Mouse (Mus musculus) frontal cortex, postnatal 14 days (tissue): ENCODE data around the gene Raf1.

ENCODE experiments used
- DNase-seq, 2 experiments: peaks; one replicate each; pipeline ENCODE4 v3.0.0; 2022; ENCODE audit warnings: low spot score in 2 of 2

Raf1 gene

DNA sequence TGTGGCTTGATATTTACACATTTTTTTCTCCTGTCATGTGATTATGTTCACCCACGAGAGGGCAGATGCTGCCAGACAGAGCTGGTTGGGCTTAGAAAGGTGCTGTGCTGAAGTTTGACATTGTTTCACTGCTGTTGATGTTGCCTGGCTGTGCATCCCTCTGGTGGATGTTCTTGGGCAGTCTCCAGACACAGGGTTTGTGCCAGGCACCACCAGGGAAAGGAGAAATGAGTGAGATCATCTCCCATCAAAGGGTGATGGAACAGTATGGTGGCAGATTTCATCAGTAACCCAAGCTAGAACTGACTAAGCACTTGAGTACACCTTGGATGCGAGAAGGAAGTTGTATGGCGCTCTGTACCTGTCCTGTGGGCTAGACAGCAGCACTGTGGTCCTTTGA lies 60.5 kb downstream of the Raf1 start:
- no peak for DNase-seq

DNA sequence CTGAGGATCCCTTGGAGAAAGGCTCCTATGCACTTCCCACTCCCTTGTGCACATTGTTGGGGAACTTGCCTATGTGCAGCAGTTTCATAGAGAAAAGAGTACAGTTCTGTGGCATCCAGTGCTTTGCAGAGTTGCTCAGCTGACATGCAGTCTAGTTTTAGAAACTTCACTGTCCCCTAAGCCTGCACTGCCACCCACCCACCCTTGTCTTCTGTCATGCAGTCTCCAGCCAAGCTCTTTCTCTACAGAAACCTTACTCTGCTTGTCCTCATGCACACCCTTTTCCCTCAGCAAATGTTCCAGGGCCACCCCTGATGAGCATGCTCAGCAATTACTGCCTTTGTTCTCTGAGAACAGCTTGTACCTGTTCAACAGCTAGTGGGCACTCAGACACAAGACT lies 62.6 kb downstream of the Raf1 start:
- DNase-seq = no peak

DNA sequence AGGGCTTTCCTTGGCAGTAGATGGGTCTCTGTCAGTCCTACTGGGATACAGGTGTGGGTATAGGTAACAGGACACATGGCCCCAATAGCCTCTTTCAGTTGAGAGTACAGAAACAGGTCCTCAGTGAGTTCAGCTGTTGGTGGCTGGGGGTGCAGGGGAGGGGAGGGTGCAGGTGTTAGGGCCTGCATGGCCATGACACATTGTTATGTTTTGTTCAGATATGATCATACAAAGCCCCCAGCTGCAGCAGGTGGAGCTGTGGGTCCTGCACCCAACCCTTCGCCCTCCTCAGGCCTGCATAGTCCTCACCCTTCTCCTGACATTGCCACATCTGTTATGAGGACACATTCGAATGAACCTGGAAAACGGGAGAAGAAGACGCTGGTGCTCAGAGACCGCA lies 66.1 kb downstream of the Raf1 start:
- no peak for DNase-seq

DNA sequence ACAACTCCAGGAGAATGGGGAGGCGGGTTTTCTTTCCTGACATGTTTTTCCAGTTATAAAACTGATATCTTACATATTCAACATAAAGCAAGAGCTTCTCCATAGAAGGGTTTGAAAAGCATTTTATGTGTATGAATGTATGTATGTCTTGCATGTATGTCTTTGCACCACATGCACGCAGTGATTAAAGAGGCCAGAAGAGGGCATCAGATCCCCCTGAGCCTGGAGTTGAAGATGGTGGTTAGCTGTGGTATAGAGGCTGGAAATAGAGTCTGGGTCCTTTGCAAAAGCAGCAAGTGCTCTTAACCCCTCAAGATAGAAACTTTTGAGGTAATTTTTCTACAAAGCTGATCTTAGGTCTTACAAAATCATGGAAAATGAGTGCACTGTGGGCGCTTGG lies 67.3 kb downstream of the Raf1 start:
- DNase-seq = no peak

DNA sequence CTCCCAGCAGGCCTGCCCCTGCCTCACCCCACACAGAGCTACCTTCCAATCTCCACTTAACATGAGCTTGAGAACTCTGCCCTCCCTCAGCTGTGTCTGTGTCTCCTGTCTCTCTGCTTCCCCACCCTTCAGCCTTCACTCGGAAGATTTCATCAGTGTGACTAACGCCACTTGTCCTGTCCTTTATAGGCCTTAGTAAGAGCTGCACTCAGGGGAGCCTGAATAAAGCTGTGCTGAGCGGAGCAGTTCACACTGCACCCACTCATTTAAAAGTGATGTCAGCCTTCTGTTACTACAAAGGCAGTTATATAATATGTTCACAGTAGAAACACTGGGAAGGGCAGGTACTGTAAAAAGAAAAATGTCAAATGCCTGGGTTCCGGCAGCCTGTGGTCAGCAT lies 69.0 kb downstream of the Raf1 start:
- no peak for DNase-seq

DNA sequence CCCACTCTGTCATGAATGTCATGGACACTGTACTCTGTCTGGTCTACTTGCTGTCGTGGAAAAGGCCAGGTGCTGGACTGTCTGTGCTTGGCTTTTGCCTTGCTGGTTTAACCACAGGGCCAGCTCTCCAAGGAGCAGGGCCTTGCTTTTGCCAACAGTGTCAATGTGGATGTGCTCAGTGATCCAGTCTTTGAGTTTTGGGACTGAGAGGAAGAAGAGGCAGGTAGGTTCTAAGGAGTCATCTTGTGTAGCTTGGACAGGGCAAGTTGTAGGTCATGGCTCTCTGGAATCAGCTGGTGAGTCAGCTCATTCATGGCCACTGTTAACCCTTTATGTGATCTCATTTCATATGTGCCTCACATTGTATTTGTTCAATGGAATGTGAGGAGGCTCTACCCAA lies 70.0 kb downstream of the Raf1 start:
- DNase-seq = no peak

DNA sequence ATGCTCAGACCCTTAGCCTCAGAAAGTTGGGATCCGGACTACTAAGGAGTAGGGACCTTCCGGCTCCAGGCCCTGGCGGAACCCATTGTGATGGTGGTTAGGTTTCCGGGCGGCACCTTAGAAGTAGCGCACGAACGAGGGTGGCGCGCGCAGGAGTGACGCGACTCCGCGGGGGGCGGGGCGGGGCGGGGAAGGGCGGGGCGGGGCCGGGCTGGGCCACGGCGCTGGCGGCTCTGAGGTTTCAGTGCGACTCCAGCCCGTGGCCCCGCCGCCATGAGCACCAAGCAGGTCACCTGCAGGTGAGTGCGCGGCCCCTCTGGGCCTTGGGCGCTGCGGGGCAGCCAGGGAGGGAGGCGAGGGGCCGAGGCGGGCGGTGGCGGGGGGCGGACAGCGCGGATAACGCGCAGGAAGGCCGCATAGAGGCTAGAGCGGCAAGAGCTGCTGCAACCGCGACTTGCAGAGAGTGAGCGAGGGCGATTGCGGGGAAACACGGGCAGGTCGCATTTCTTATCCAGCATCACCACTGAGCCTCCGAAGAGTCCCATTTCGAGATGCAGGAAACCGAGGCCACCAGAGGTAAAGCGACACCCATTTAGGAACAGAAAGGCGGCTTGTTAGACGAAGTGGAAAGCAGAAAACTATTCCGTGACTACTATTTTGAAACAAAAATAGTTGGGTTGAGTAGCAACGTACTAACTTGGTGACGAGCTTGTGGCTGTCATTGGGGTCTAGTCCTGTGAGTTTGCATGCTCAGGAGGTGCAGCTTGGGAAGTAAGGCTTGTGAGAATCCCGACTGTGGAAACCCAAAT lies 74.5 kb downstream of the Raf1 start, which contains the start of gene Mkrn2:
TSS of gene Mkrn2 (plus strand) at position 188 of the 809 bp plus-strand sequence.
- DNase-seq = peak; percentile 66 to 69

DNA sequence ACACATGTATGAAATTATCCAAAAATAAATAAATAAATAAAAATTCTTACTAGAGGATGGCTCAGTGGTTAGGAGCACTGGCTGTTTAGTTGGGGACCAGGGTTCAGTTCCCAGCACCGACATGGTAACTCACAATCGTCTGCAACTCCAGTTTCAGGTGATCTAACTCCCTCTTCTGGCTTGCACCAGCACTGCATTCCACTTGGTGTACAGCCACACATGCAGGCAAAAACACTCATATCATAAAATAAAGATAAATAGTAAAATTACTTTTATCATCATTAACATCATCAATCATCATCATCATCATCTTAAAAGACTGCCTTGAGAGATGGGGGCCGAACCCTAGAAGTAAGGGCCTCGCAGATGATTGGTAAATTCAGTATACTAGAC lies 75.1 kb downstream of the Raf1 start:
- no peak for DNase-seq

DNA sequence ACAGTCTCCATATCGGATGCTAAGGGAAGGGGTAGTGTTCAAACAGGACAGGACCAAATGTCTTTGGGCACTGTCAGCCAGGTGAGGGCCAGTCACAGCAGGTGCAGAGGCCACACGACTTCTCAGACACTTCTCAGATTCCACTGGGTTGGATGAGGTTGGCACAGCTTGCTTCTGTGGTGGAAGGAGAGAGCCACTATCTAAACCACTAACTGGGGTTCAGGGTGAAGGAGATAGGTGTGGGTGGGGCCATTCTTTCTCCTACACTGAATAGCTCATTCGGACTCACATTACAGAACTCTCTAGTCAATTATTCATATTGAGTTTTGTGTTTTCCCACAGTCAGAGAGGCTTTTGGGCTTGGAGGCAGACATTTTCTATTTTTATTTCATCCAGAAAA lies 80.8 kb downstream of the Raf1 start:
- DNase-seq = no peak

DNA sequence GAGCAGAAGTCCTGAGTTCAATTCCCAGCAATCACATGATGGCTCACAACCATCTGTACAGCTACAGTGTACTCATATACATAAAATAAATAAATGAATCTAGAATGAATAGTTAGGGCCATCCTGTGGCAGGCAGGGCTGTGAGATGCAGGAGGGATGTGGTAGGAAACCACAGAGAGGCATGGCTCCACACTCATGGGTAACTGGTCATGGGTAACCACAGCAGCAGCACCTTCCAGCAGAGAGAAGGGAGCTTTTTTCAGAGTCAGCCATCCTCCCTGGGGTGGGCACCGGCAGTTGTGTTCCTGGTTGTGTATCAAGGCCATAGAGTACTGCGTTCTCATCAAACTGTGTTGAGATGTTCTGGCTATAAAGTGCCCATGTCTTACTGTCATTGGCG lies 82.0 kb downstream of the Raf1 start:
- no peak for DNase-seq

DNA sequence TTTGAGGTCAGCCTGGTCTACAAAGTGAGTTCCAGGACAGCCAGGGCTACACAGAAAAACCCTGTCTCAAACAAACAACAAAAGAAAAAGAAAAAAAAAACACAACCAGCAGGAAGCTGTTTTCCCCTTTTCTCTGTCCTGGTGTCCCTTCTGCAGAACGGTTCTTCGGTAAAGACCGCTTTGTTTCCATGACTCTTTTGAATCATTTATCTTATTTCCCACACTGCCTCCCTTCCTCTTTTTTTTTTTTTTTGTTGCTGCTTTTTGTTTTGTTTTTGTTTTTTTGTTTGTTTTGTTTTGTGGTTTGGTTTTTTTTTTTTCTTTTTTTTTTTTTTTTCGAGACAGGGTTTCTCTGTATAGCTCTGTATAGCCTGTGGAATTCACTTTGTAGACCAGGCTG lies 83.2 kb downstream of the Raf1 start:
- no peak for DNase-seq

DNA sequence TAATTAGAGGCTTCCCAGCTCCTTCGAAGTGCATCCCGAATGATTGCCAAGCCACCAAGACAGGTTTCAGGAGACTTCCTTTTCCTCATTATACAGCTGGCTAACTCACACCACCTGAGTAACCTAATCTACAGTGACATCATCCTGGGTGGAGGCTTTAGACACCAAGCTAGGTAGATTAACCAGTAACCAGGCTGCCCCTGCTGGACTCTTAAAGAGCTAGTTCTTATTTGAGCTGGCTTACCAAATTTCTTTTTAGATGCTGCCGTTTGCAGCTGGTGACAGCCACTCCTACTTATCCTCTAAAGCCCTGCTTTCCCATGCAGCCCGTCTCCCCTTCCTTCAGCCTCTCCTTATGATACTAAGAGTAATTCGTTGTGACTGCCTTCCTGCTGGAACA lies 84.0 kb downstream of the Raf1 start, which contains the start of gene Mkrn2os:
TSS of gene Mkrn2os (minus strand) at position 119 of the 400 bp plus-strand sequence.
- DNase-seq = no peak

DNA sequence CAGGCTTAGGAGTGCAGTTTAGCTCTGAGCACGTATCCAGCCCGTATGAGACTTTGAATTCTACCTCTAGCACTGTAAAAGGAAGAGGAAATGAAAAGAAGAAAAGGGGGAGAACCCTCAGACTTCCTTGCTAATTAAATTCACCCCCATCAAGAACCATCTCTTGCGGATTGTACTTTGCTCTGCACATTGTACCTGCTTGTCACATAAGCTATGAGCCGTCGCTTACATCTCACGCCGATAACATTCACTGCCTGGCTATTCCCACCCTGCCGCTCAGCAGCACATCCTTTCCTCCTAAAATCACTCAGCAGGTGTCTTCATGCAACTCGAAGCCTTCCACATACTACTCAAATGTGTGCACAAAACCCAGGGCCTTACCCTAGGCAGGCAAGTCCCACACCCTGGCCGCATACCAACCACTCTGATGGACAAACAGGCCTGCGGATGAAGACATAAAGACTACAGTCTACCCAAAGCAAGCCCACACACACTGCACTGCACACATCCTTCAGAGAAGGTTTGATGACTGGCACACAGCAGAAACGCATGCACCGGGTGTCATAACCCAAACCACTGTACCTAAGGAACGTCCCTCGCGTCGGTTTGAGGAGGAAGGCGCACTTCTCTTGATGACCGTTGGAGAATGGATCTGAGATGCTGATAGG lies 84.6 kb downstream of the Raf1 start:
- no peak for DNase-seq

DNA sequence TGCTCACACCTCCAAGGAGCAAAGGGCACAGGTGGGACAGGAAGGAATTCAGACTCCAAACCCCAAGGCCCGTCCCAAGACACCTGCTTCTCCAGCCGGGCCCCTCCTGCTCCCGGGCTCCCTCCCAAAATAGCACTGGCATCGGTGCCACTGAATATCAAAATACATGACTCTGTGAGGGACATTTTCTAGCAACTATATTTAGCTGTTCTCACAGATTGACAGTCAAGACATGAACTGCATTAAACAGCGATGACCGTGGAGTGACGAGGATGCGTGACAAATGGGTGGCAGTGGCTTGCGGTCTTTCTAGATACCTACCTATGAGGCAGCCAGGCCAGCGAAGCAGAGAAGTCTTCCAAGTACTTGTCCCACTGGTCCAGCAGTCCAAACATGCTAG lies 90.1 kb downstream of the Raf1 start:
- no peak for DNase-seq

DNA sequence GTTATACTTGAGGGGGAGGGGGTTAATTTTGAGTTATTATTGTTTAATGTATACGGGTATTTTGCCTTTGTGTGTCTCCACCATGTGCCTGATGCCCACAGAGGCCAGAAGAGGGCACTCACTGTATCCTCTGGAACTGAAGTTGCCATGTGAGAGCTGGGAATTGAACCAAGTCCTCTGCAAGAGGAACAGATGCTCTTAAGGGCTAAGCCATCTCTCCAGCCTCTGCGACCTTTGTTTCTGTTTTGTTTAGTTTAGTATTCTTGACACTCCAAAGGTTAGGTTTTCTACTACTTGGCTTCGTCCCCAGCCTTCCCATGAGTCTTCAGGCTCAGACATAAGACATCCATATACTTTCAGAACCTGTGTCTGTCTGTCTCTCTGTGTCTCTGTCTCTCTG lies 92.3 kb downstream of the Raf1 start:
- no peak for DNase-seq

DNA sequence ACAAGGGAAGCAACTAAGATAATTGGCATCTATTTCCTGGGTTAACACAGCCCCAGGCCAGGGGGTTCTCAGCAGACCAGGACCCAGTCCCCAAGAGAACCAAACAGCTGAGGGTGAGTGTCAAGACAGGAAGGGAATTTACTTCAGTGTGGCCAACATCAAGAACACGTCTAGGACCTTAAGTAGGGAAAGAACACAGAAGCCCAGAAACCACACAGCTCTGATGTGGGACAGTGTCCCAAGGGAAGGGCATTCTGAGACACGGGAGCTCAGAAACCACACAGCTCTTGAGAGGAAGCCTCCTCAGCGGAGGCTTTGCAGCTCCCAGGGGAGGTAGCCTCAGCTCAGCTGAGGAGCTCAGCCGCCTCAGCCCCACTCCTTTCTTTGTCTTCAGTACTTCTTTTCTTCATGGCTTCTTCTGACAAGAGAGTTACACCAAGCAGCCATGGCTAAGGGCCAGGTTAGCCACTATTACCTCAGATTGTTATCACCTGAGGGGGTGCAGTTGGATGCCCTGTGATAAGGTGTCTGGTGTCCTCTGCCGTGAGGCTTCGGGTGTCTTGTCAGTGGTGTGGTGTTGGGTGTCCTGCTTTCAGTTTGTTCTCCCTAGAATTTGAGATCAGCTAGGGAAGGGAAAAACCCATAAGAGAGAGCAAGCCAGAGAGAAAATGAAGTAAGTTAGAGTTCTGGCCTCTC lies 92.9 kb downstream of the Raf1 start:
- DNase-seq = no peak

DNA sequence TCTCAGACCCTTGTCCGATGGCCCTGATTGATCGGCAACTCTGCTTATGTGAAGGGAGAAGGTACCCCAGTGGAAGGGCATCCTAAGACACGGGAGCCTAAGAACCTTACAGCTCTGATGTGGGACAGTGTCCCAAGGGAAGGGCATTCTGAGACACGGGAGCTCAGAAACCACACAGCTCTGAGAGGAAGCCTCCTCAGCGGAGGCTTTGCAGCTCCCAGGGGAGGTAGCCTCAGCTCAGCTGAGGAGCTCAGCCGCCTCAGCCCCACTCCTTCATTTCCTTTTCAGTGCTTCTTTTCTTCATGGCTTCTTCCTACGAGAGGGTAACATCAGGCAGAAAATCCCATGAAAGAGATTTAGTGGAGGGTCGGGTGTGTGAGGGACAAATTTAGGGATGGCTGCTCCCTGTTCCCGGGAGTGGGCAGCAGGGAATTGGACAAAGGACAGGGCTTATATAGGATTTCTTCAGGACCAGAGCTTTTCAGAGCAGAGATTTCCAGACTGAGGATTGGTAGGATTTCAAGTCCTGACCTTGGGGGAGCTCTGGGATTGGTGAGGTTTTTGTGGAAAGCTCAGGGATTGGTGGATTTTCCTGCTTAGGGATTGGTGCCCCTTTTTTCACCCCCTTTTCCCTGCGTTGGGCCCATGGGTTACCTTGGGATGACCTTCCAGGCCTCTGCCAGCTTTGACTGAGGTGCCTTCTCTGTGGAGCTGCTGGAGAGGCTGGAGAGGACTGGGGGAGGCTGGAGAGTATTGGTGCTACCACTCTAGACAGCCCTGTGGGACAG lies 93.9 kb downstream of the Raf1 start:
- DNase-seq = no peak

DNA sequence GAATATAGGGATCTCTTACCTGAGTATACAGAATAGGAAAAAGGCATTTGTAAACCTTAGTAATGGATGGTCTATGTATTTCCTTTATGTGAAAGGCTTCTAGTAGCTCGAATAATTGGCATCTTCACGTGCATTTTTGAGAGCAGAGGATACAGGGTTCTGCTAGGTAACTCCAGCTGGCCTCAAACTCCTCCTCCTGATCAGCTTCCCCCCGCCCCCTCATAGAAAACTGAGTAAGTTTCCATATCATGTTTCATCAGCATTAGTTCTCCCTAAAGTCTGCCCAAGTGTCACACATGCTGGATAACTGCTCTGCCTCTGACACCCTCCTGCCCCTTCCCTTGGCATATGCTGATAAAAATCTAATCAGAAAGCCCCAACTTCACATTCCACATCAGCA lies 95.6 kb downstream of the Raf1 start:
- no peak for DNase-seq

DNA sequence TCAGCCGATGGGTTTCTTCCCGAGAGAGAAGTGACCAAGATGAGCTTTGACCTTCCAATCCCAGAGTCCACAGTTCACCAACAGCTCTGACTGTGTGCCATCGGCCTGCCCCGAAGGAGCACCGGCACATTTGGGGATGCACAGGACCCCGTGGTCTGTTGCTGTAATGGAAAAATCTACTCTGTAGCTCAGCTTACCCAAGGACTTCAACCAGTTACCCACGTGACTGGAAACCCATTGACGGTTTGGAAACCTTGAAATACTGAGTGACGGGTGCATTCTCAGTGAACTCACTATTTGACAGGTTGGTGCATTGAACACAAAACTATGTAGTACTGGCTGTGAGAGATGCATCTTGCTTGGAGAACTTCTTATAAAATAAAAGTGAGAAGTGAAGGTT lies 98.5 kb downstream of the Raf1 start:
- DNase-seq = no peak

DNA sequence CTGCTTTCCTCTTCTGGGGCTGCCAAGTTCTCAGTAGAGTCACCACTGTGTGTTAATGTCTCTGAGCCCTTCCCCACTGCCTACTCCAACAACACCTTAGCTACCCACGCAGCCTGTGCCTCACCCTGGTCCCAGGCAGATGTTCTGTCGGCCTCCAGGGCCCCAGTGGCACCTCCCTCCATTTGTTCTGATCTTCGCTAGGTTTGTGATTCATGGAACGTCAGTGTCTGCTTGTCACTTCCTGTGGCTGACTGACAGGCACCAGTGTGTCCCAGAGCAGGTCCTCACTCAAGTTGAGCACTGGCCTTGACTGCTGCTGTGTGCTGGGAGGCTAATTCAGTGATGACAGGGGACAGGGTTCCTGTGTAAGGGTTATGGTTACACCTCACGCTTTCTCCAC lies 99.0 kb downstream of the Raf1 start:
- DNase-seq = no peak

DNA sequence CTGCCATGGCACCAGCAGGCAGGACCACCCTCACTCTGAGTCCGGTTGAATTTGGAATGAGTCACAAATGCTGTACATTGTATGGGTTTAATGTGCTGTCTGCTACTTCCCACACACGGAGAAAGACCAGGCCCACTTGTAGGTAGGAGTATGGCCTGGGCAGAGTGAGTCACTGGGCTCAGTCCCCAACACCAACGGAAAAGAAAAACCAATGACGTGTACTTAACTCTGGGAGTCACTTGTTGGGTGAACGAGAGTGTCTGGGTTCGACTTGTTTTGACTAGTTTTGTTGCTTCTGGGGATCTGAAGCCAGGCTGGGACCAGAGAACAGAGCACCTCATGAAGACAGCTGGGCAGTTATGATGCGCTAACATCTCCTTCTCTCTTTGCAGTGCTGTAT lies 102.3 kb downstream of the Raf1 start:
- no peak for DNase-seq
